Comparison of ENCODE assay signal across 19 mouse cellular contexts in genomic region chr5:144591248-144591880, GRCm38 (mm10). TPM values are rescaled to one million over a fixed set of nuclear protein-coding genes. Genes with fewer than 3 reads are reported as not detected.
A peak's percentile ranks its signal among the peaks of the same experiment; 100 is the strongest.
DNase-seq lines count a peak whose midpoint lies in the region; ATAC-seq lines count a peak whose summit lies in the region.
"Had no signal": no experiment of that assay in that cellular context is flagged by ENCODE, and none has a peak within 500 bp of the region (broad histone marks: within the 10 kb centered on the region; RNA-seq: fewer than 3 reads in every experiment).

No protein-coding gene starts in this region.

- no peak overlapping the region for H3K9ac ChIP-seq in forebrain, embryonic 16.5 days (replicated peaks; ENCODE audit: low read depth, low read length)
- no peak overlapping the region for H3K9ac ChIP-seq in neural tube, embryonic 12.5 days
- H3K9ac ChIP-seq: embryonic facial prominence, embryonic 12.5 days had no signal

- 48% methylated on average over 12 of the region's 12 CpGs for WGBS in forebrain, embryonic 10.5 days
- 14% methylated on average over 12 of the region's 12 CpGs for WGBS in forebrain, embryonic 16.5 days
- 36% methylated on average over 12 of the region's 12 CpGs for WGBS in midbrain, embryonic 10.5 days
- 27% methylated on average over 12 of the region's 12 CpGs for WGBS in neural tube, embryonic 12.5 days

- peaks cover 13% of the 10 kb centered on the region for H3K4me1 ChIP-seq in forebrain, embryonic 10.5 days
- peaks cover 9% of the 10 kb centered on the region for H3K4me1 ChIP-seq in forebrain, embryonic 16.5 days (replicated peaks; ENCODE audit: control insufficient read depth, insufficient read depth, low read length)
- H3K4me1 ChIP-seq in midbrain, embryonic 10.5 days: peaks cover 15% of the 10 kb centered on the region
- H3K4me1 ChIP-seq in neural tube, embryonic 12.5 days: peaks cover 13% of the 10 kb centered on the region; the same call in 1 of the 2 replicates
- H3K4me1 ChIP-seq: embryonic facial prominence, embryonic 12.5 days had no signal

- H3K4me2 ChIP-seq in forebrain, embryonic 16.5 days (ENCODE audit: low read length): peak overlapping the region; percentile 25
- no peak overlapping the region; the same call in 1 of the 2 replicates for H3K4me2 ChIP-seq in neural tube, embryonic 12.5 days (replicated peaks)
- H3K4me2 ChIP-seq: embryonic facial prominence, embryonic 12.5 days had no signal

- H3K27ac ChIP-seq in forebrain, embryonic 10.5 days: peak overlapping the region; percentile 36; the same call in 1 of the 2 replicates
- H3K27ac ChIP-seq in forebrain, embryonic 16.5 days (ENCODE audit: low read length): no peak overlapping the region
- H3K27ac ChIP-seq in midbrain, embryonic 10.5 days (replicated peaks): peak overlapping the region; percentile 72
- no peak overlapping the region for H3K27ac ChIP-seq in neural tube, embryonic 12.5 days
- H3K27ac ChIP-seq: embryonic facial prominence, embryonic 12.5 days; macrophage had no signal

- H3K36me3 ChIP-seq in forebrain, embryonic 10.5 days (replicated peaks): no peaks in the 10 kb centered on the region
- H3K36me3 ChIP-seq in forebrain, embryonic 16.5 days (ENCODE audit: control insufficient read depth, insufficient read depth): no peaks in the 10 kb centered on the region
- H3K36me3 ChIP-seq in midbrain, embryonic 10.5 days: no peaks in the 10 kb centered on the region
- H3K36me3 ChIP-seq in neural tube, embryonic 12.5 days: no peaks in the 10 kb centered on the region
- H3K36me3 ChIP-seq: embryonic facial prominence, embryonic 12.5 days had no signal

- H3K9me3 ChIP-seq in forebrain, embryonic 10.5 days: peaks cover 18% of the 10 kb centered on the region
- H3K9me3 ChIP-seq in forebrain, embryonic 16.5 days (ENCODE audit: control insufficient read depth, low read length): no peaks in the 10 kb centered on the region
- peaks cover 22% of the 10 kb centered on the region; the same call in 1 of the 2 replicates for H3K9me3 ChIP-seq in midbrain, embryonic 10.5 days (replicated peaks)
- H3K9me3 ChIP-seq in neural tube, embryonic 12.5 days: peaks cover 16% of the 10 kb centered on the region

- DNase-seq in forebrain, embryonic 10.5 days (ENCODE audit: extremely low spot score, low spot score): peak; percentile 16
- peak; percentile 43 for DNase-seq in midbrain, embryonic 10.5 days (ENCODE audit: low spot score)
- DNase-seq in ovary, postnatal 36 days (ENCODE audit: low spot score): no peak
- DNase-seq in frontal cortex, postnatal 36 days (ENCODE audit: low spot score in 2 of 2): no peak
- no peak for DNase-seq in thymus, postnatal 10 days (ENCODE audit: low spot score in 2 of 2)
- no peak for DNase-seq in lung, postnatal 10 days
- DNase-seq: adrenal gland, adult 8-10 months; cerebellum, adult 2 months; gastrocnemius, postnatal 10 days; heart, postnatal 10 days; kidney, postnatal 10 days; lung, adult 2 months; right cerebral cortex, postnatal 4 days had no signal

- H3K4me3 ChIP-seq in forebrain, embryonic 10.5 days: no peak overlapping the region
- H3K4me3 ChIP-seq in forebrain, embryonic 16.5 days (replicated peaks; ENCODE audit: low read length): no peak overlapping the region
- peak overlapping the region; percentile 22 for H3K4me3 ChIP-seq in midbrain, embryonic 10.5 days
- no peak overlapping the region for H3K4me3 ChIP-seq in neural tube, embryonic 12.5 days
- H3K4me3 ChIP-seq: embryonic facial prominence, embryonic 12.5 days had no signal

- H3K27me3 ChIP-seq in forebrain, embryonic 10.5 days (ENCODE audit: poor library complexity, severe bottlenecking): no peaks in the 10 kb centered on the region
- no peaks in the 10 kb centered on the region for H3K27me3 ChIP-seq in forebrain, embryonic 16.5 days (replicated peaks; ENCODE audit: control insufficient read depth, insufficient read depth, low read length)
- H3K27me3 ChIP-seq in midbrain, embryonic 10.5 days (ENCODE audit: low read depth, poor library complexity, severe bottlenecking): no peaks in the 10 kb centered on the region
- no peaks in the 10 kb centered on the region for H3K27me3 ChIP-seq in neural tube, embryonic 12.5 days (replicated peaks)
- H3K27me3 ChIP-seq: embryonic facial prominence, embryonic 12.5 days had no signal

- peak; percentile 67 for ATAC-seq in forebrain, embryonic 16.5 days
- ATAC-seq in neural tube, embryonic 12.5 days (ENCODE audit: low FRiP score, low read depth): 0 out of 2 replicates have a peak, but pooled peaks have one; percentile 48
- ATAC-seq: intestine, embryonic 16.5 days had no signal

RNA-seq across cellular contexts. Expression of gene Nptx2, which starts 45.7 kb away (rescaled TPM):
- 0.97 and 1.00 TPM in 2 replicates for polyA plus RNA-seq in forebrain, embryonic 10.5 days (2016; fragmentation: Nextera tagmentation; extraction: Ambion mirVana)
- polyA plus RNA-seq in forebrain, embryonic 16.5 days (2015; fragmentation: Nextera tagmentation; extraction: Ambion mirVana): 1.2 and 2.6 TPM in 2 replicates
- polyA plus RNA-seq in midbrain, embryonic 10.5 days (2016; fragmentation: Nextera tagmentation; extraction: Ambion mirVana): 1.2 and 1.5 TPM in 2 replicates
- 3.6 and 4.1 TPM in 2 replicates for polyA plus RNA-seq in neural tube, embryonic 12.5 days (2016; fragmentation: Nextera tagmentation; extraction: Ambion mirVana)
- polyA plus RNA-seq: liver, adult 2 months had no signal

Comparison
In these comparisons a context has a peak if more than half of its experiments do, and no peak if none do; other contexts are left out.
1. H3K27ac ChIP-seq: peak in forebrain, embryonic 10.5 days (single experiment) and midbrain, embryonic 10.5 days (single experiment); none in forebrain, embryonic 16.5 days (single experiment) and neural tube, embryonic 12.5 days (single experiment).
2. DNase-seq: peak in forebrain, embryonic 10.5 days (single experiment) and midbrain, embryonic 10.5 days (single experiment); none in ovary, postnatal 36 days (single experiment), frontal cortex, postnatal 36 days (0 of 2), thymus, postnatal 10 days (0 of 2) and lung, postnatal 10 days (single experiment).